Mouse (Mus musculus): ENCODE results near the gene Abhd16a. TPM values are rescaled to one million over a fixed set of nuclear protein-coding genes. Genes with fewer than 3 reads are reported as not detected.
A peak's percentile ranks its signal among the peaks of the same experiment; 100 is the strongest.
"Not testable (repeated sequence)": the region's sequence is repeated elsewhere in the genome, so short reads cannot be mapped to it uniquely, and the experiment has no call there.

Abhd16a gene
- polyA plus RNA-seq, 1 experiment, result 31.8 TPM

- TF ChIP-seq CTCF (IDR thresholded peaks at IDR 0.05; ENCODE audit: borderline replicate concordance, insufficient read depth, low read length) (no peak), POLR2A (IDR thresholded peaks at IDR 0.05; ENCODE audit: low read depth, low read length) (no peak)
- no peak within 1 kb of the TSS for H3K27ac ChIP-seq (ENCODE audit: insufficient read depth, low read length)
- no peaks in the 10 kb centered on the region for H3K4me1 ChIP-seq (ENCODE audit: control insufficient read depth, insufficient read depth, low read length)
- H3K4me3 ChIP-seq (ENCODE audit: insufficient read depth, low read length), result no peak within 1 kb of the TSS
Observed at GRCm38 (mm10) chr17:35108097-35108496, 19.0 kb downstream of the Abhd16a start, which contains the start of gene Ly6g5c. TSS of gene Ly6g5c (plus strand) at chr17:35108279.

- no peak for TF ChIP-seq POLR2A (IDR thresholded peaks at IDR 0.05; ENCODE audit: low read depth, low read length)
- no peak for TF ChIP-seq CTCF (IDR thresholded peaks at IDR 0.05; ENCODE audit: borderline replicate concordance, insufficient read depth, low read length)
- Histone ChIP-seq H3K27ac (ENCODE audit: insufficient read depth, low read length) (no peak overlapping the region), H3K4me3 (ENCODE audit: insufficient read depth, low read length) (no peak overlapping the region), H3K4me1 (ENCODE audit: control insufficient read depth, insufficient read depth, low read length) (no peaks in the 10 kb centered on the region)
Observed at GRCm38 (mm10) chr17:35111774-35112173, 22.7 kb downstream of the Abhd16a start.

GRCm38 (mm10) chr17:35115046-35116019 is 26.3 kb downstream of the Abhd16a start, which contains the start of gene Ly6g5b:
TSS of gene Ly6g5b (minus strand) at chr17:35115428.
- TF ChIP-seq CTCF (IDR thresholded peaks at IDR 0.05; ENCODE audit: borderline replicate concordance, insufficient read depth, low read length) (0 out of 2 replicates have a peak, but pooled peaks have one; percentile 2), POLR2A (IDR thresholded peaks at IDR 0.05; ENCODE audit: low read depth, low read length) (no peak)

GRCm38 (mm10) chr17:35120745-35121142 is 31.7 kb downstream of the Abhd16a start:
- no peak for TF ChIP-seq CTCF (IDR thresholded peaks at IDR 0.05; ENCODE audit: borderline replicate concordance, insufficient read depth, low read length)
- no peak for TF ChIP-seq POLR2A (IDR thresholded peaks at IDR 0.05; ENCODE audit: low read depth, low read length)

More at GRCm38 (mm10) chr17:35115046-35116019, 26.3 kb downstream of the Abhd16a start, which contains the start of gene Ly6g5b:
- Histone ChIP-seq H3K27ac (ENCODE audit: insufficient read depth, low read length) (no peak within 1 kb of the TSS), H3K4me3 (ENCODE audit: insufficient read depth, low read length) (no peak within 1 kb of the TSS), H3K4me1 (ENCODE audit: control insufficient read depth, insufficient read depth, low read length) (no peaks in the 10 kb centered on the region)

GRCm38 (mm10) chr17:35121143-35121799 is 32.2 kb downstream of the Abhd16a start, which contains the start of gene Gpank1:
TSS of gene Gpank1 (plus strand) at chr17:35121455.
- peak within 1 kb of the TSS; percentile 97 for H3K4me3 ChIP-seq (ENCODE audit: insufficient read depth, low read length)
- TF ChIP-seq CTCF (IDR thresholded peaks at IDR 0.05; ENCODE audit: borderline replicate concordance, insufficient read depth, low read length) (no peak), POLR2A (IDR thresholded peaks at IDR 0.05; ENCODE audit: low read depth, low read length) (peak; percentile 63; the same call in 1 of the 2 replicates)
- H3K27ac ChIP-seq (ENCODE audit: insufficient read depth, low read length), result peak within 1 kb of the TSS; percentile 56
- H3K4me1 ChIP-seq (ENCODE audit: control insufficient read depth, insufficient read depth, low read length), result peaks cover 3% of the 10 kb centered on the region; the same call in 1 of the 2 replicates

More at GRCm38 (mm10) chr17:35120745-35121142, 31.7 kb downstream of the Abhd16a start:
- no peak overlapping the region for H3K27ac ChIP-seq (ENCODE audit: insufficient read depth, low read length)
- peaks cover 3% of the 10 kb centered on the region; the same call in 1 of the 2 replicates for H3K4me1 ChIP-seq (ENCODE audit: control insufficient read depth, insufficient read depth, low read length)
- H3K4me3 ChIP-seq (ENCODE audit: insufficient read depth, low read length), result peak overlapping the region; percentile 97

- H3K4me3 ChIP-seq (ENCODE audit: insufficient read depth, low read length), result peak within 1 kb of the TSS; percentile 97
- peaks cover 4% of the 10 kb centered on the region; the same call in 1 of the 2 replicates for H3K4me1 ChIP-seq (ENCODE audit: control insufficient read depth, insufficient read depth, low read length)
- TF ChIP-seq POLR2A (IDR thresholded peaks at IDR 0.05; ENCODE audit: low read depth, low read length) (no peak), CTCF (IDR thresholded peaks at IDR 0.05; ENCODE audit: borderline replicate concordance, insufficient read depth, low read length) (no peak)
- peak within 1 kb of the TSS; percentile 56 for H3K27ac ChIP-seq (ENCODE audit: insufficient read depth, low read length)
Observed at GRCm38 (mm10) chr17:35121871-35122303, 32.8 kb downstream of the Abhd16a start, which contains the start of gene Csnk2b. TSS of gene Csnk2b (minus strand) at chr17:35122053.

- H3K27ac ChIP-seq (ENCODE audit: insufficient read depth, low read length); H3K4me3 ChIP-seq (ENCODE audit: insufficient read depth, low read length): not testable (repeated sequence)
- H3K4me1 ChIP-seq (ENCODE audit: control insufficient read depth, insufficient read depth, low read length), result peaks cover 11% of the 10 kb centered on the region; the same call in 1 of the 2 replicates
Observed at GRCm38 (mm10) chr17:35123287-35123686, 34.2 kb downstream of the Abhd16a start.

GRCm38 (mm10) chr17:35124261-35124896 is 35.3 kb downstream of the Abhd16a start:
- not testable (repeated sequence) for H3K27ac ChIP-seq (ENCODE audit: insufficient read depth, low read length); H3K4me3 ChIP-seq (ENCODE audit: insufficient read depth, low read length)
- peaks cover 11% of the 10 kb centered on the region; the same call in 1 of the 2 replicates for H3K4me1 ChIP-seq (ENCODE audit: control insufficient read depth, insufficient read depth, low read length)

GRCm38 (mm10) chr17:35125081-35125480 is 36.0 kb downstream of the Abhd16a start:
- H3K4me3 ChIP-seq (ENCODE audit: insufficient read depth, low read length), result no peak overlapping the region
- TF ChIP-seq CTCF (IDR thresholded peaks at IDR 0.05; ENCODE audit: borderline replicate concordance, insufficient read depth, low read length), result no peak
- no peak for TF ChIP-seq POLR2A (IDR thresholded peaks at IDR 0.05; ENCODE audit: low read depth, low read length)
- no peak overlapping the region for H3K27ac ChIP-seq (ENCODE audit: insufficient read depth, low read length)
- H3K4me1 ChIP-seq (ENCODE audit: control insufficient read depth, insufficient read depth, low read length), result peaks cover 11% of the 10 kb centered on the region; the same call in 1 of the 2 replicates

Data from embryonic fibroblast, embryonic 13.5 days (primary cell).